Mouse (Mus musculus) lung, postnatal 36 days (tissue): ENCODE measurements around the gene Hist1h1d.
"Not testable (repeated sequence)": the region's sequence is repeated elsewhere in the genome, so short reads cannot be mapped to it uniquely, and the experiment has no call there.

Experiments
- DNase-seq: peaks from one replicate; pipeline ENCODE4 v3.0.0; 2022; ENCODE audit warnings: mixed read lengths

Gene Hist1h1d

DNA sequence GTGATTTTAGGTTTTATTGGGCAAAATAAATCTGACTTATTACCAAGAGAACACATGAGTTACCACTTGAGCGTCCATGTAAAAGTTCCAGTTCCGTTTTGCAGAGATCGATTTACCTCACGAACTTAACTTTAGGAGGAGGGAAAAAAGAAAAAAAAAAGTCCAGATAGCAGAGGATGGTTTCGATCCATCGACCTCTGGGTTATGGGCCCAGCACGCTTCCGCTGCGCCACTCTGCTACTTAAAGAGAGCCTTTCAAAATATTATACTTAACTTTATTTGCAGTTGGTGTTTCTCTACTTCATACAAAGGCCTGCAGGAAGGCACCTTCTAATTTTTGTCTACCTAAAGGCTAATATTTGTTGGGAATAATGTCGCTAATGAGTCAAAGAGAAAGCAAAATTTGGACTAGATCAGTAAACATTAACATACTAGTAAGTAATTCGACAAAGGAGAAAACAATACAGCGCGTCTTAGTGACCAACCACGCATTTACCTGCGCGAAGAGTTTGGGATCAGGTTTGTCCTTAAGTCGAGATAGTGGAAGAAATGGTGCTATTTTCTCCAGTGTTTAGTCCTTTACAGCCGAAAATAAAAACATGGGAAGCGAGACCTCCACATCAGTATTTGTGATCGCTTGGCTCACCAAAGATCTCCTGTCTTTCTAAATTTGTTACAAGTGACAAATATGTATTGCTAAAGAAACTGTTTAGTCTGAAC lies 22.7 kb upstream of the Hist1h1d start:
- DNase-seq = peak; percentile 84

DNA sequence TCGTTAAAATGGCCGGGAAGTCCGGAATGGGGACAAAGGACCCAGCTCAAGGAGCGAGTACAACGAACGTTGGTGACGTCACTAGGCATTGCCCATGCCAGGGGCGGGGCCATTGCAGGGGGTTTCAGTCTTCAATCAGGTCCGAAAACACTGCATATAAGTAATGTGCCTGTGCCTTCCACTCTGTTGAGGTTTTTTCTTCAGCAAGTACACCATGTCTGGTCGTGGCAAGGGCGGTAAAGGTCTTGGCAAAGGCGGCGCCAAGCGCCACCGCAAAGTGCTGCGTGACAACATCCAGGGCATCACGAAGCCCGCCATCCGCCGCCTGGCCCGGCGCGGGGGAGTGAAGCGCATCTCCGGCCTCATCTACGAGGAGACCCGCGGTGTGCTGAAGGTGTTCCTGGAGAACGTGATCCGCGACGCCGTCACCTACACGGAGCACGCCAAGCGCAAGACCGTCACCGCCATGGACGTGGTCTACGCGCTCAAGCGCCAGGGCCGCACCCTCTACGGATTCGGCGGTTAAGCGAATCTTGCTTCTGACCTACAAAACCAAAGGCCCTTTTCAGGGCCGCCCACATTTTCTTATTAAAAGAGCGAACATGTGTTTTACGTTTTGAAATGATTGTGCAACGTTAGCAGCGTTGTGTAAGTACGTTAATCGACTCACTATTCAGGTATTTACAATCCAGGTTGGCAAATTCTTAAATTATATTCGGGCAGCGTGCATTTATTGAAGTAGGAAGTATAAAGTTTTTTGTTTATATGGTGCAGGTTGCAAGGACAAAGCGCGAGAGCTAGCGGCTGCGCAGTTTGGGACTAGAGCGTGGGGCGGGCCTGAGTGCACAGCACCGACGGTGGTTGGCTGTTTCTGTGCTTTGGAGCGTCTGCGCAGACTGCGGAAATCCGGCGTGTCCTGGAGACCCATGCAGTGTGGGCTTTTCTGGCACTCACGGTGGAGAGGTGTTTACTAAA lies 21.9 kb upstream of the Hist1h1d start, which contains the start of gene Hist1h4h:
Gene Hist1h4h (plus strand): TSS at position 150 of the 975 bp plus-strand sequence.
- DNase-seq = peak; percentile 99

DNA sequence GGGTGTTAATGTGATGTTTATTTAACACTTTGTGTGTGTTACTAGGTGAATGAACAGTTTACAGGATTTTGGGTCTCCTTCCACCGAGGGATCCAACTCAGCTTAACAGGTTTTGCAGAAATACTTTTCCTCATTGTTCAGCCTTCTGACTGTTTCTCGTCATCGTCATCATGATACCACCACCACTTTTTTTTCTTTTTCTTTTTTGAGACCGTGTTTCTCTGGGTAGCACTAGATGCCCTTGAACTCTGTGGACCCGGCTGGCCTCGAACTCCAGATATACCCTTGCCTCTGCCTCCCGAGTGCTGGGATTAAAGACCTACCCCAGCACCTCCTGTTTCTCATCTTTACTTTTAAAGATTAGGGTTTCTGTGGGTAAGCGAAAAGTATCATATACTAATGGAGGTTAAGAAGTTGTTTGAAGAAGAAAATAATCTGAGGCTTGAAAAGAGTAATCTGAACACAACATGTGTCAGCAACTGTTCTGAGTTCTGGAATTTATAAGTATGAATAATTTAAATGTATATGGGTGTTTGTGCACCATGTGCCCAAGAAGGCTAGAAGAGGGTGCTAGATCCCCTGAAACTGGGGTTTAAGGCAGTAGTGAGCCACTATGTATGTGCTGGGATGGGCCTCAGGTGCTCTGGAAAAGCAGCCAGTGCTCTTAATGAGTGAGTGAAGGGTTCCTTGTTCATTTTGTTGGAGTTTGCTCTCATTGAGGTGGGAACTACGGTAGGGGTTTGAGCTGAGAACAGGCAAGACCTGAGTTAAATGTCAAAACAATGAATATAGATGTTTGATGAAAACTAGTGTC lies 20.6 kb upstream of the Hist1h1d start:
- no peak for DNase-seq

DNA sequence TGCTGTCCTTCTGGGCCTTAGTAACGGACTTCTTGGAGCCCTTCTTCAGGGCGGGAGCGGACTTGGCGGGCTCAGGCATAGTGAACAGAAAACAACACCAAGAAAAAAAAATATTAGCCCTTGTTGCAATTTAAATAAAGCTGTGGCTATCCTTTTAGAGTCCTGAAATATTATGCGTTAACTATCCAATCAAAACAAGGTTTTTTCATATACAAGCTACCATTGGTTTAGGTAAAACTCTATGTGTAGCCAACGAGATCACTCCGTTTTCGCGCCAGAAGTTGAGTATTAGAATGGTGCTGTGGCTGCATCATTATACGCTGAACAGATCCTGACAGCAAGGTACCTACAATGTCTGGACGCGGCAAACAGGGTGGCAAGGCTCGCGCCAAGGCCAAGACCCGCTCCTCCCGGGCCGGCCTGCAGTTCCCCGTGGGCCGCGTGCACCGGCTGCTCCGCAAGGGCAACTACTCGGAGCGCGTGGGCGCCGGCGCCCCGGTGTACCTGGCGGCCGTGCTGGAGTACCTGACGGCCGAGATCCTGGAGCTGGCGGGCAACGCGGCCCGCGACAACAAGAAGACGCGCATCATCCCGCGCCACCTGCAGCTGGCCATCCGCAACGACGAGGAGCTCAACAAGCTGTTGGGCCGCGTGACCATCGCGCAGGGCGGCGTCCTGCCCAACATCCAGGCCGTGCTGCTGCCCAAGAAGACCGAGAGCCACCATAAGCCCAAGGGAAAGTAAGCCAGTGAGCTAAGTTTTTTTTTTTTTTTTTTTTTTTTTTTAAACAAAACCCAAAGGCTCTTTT lies 19.3 kb upstream of the Hist1h1d start, which contains the start of gene Hist1h2af:
Gene Hist1h2af (plus strand): TSS at position 347 of the 808 bp plus-strand sequence.
- peak; percentile 83 for DNase-seq

DNA sequence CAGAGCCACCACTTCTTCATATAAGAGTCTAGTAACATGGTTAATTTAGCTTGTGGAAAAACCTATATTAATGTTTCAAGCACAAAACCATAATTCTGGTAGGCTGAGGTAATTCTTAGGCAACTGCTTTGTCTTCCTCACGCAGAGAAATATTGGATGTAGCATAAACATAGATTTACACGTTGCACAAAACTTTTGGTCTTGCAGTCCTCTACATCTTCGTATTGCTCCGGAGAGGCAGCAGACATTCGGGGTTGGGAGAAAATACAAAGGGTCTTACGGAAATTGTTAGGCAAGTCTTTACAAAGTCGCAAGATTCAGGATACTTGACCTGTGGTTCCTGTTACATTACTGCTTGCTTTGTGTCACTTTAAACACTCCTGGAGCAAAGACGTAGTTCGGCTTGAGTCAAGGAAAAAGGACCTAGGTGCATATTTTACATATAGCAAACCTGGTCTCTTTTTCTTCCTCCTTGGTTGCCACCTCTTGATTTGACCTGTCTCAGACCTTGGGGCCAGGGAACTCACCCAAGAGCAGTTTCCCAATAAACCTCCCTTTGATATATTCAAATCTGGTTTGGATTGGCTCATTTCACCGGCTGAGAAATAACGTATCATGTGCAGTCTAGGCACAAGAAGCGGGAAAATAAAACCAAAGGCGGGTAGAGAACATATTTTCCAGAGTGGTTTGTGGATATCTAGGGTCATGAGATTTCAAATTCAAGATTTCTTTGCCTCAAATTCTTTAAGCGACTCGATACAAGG lies 18.5 kb upstream of the Hist1h1d start:
- DNase-seq = no peak

DNA sequence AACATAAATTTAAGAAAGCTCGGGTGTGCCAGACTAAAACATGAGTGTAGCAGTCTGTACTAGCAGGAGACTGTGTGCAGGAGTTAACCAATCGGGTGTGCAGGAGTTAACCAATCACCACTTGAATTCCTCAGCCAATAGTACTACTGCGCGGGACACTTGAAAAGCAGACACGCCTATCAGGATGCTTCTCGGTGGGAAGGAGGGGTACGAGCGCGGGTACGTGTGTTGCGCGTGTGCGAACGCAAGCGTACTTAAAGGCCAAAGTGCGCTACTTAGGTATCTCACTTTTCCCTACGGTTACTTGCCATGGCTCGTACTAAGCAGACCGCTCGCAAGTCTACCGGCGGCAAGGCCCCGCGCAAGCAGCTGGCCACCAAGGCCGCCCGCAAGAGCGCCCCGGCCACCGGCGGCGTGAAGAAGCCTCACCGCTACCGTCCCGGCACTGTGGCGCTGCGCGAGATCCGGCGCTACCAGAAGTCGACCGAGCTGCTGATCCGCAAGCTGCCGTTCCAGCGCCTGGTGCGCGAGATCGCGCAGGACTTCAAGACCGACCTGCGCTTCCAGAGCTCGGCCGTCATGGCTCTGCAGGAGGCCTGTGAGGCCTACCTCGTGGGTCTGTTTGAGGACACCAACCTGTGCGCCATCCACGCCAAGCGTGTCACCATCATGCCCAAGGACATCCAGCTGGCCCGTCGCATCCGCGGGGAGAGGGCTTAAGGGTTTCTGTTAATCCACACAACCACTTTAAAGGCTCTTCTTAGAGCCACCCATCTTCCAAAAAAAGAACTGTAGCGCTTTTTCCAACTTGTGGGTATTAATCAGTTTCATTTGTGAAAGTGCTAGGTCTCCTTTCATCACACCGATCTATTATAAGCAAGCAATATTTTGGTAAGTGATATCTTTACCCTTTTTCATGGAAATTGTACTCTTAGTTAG lies 17.7 kb upstream of the Hist1h1d start, which contains the start of gene Hist1h3g:
Gene Hist1h3g (plus strand): TSS at position 286 of the 939 bp plus-strand sequence.
- peak; percentile 94 for DNase-seq

DNA sequence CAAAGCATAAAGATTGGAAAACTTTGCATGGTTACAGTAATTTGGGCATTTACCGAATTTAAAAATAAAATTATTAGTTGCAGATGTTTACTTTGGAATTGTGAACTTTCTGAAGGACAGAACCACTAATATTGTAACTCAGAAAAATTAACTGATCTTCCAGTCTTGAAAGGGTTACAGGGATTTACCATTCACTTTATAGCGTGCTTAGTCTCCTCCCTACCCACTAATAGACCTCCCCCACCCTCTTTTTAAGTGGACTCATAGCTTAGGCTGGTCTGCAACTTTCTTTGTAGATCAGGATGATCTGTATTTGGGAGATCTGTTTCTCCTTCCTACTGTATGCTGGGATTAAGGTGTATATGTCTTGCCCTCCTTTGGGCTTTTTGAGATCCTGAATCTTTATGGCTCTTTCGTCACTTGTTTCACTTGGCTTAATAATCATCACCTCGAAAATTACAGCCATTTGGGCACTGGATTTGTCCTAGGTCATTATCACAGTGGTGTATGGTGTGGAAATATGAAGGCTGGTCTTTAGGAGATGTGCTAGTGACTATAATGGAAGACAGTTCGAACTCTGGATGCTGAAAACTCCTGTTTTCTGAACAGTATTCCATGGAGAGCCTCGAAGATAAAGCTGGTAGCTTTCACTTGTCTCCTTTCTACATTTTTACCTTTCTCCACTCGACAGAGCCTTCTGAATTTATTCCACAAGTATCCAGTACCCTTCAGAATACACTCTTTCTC lies 16.8 kb upstream of the Hist1h1d start:
- DNase-seq = no peak

DNA sequence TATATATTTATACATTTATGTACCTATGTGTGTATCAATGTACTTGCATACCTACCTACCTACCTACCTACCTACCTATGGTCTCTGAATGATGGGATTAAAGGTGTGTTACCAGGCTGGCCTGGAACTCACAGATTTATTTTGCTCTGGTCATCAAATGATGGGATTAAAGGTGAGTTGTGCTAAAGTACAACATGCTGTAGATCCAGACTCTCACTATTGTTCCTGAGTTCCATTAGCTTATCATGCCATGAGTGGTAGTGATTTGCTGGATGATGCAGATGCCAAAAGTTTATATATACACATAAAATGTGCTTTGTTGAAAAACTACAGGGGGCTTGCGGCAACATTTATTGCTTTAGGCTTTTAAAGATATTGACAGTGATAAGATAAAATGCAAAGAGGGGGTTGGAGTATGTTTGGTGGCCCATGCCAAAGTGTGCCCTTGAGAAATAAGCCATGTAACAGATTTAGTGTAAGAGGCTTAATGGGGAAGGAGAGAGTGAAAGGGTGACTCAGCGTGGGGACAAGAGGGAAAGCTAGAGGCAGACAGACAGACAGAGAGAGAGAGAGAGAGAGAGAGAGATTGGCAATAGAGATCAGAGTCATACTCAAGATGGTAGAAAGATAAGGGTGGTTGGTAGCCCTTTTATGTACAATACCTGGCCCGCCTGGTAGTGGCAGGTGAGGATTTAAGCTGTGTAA lies 15.9 kb upstream of the Hist1h1d start:
- no peak for DNase-seq

DNA sequence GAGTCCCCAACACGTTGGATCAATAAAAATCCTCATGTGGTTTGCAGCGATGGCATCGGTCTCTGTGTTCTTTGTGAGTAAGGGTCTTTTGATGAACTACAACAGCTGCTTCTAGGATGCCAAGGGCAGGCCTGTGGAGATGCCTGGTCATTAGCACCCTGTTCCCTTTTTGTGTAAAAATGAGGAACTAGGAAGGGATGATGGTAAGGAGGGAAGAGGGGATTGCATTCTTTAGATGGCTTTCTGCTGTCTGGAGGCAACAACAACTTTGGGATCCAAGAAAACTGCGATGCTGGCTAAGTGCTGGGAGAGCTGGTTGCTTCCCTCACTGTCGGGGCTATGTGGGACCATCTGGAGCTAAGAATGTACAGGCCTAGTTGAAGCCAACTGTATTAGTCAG lies 14.8 kb upstream of the Hist1h1d start:
- no peak for DNase-seq

DNA sequence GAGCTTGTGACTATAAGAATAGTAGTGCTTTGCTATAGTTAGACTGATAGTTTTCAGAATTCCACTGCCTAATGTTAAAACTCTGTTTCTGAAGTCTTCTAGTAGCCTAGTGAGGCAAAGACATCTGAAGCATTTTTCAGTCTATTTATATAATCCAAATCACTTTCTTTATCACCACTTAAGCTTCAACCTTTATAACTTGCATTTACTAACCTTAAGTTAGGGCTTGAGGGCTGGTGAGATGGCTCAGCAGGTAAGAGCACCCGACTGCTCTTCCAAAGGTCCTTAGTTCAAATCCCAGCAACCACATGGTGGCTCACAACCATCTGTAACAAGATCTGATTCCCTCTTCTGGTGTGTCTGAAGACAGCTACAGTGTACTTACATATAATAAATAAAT lies 13.2 kb upstream of the Hist1h1d start:
- DNase-seq = not testable (repeated sequence)

DNA sequence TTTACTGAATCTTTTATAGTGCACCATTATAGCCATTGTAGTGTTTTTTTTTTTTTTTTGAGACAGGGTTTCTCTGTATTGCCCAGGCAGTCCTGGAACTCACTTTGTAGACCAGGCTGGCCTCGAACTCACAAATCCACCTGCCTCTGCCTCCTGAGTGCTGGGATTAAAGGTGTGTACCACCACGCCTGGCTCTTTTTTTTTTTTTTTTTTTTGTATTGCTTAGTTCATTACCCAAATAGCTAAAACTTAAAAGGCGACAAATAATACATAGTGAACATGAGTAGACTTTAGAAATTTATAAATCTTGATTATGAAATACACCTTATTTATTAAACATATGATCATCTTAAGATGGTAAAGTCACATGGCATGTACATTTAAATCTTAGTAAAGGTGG lies 11.6 kb upstream of the Hist1h1d start:
- no peak for DNase-seq

DNA sequence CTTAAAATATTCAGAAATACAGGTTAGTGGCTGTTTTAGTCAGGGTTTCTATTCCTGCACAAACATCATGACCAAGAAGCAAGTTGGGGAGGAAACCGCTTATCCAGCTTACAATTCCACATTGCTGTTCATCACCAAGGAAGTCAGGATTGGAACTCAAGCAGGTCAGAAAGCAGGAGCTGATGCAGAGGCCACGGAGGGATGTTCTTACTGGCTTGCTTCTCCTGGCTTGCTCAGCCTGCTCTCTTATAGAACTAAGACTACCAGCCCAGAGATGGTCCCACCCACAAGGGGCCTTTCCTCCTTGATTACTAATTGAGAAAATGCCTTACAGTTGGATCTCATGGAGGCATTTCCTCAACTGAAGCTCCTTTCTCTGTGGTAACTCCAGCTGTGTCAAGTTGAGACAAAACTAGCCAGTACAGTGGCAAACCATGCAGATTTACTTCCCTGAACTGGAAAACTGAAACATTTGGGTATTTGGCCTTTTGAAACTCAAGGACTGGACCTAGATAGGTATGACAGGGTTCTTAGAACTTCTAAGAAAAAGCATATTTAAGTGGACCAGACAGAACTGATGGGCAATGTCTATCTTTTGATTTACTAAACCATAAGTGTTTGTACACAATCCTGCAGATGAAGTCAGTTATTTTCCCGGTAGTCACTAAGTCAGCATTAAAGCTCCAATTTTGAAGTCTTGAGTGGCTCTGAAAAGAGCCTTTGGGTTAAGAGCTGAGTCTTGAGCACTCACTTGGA lies 10.7 kb upstream of the Hist1h1d start:
- DNase-seq = not testable (repeated sequence)

DNA sequence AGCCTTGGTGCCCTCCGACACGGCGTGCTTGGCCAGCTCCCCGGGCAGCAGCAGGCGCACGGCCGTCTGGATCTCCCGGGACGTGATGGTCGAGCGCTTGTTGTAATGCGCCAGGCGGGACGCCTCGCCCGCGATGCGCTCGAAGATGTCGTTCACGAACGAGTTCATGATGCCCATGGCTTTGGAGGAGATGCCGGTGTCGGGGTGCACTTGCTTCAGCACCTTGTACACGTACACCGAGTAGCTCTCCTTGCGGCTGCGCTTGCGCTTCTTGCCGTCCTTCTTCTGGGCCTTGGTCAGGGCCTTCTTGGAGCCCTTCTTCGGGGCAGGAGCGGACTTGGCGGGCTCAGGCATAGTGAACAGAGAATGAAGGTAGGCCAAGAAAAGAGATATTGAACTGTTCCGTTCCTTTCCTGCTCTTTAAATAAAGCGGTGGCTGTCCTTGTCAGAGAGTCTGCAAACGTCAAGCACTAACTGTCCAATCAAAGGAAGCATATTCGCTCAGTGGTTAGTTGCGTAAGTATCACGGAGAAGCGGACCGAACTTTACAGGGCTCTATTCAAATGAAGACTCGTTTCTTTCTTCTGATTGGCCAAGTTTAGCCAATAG lies 10.0 kb upstream of the Hist1h1d start, which contains the start of gene Hist1h2bh:
Gene Hist1h2bh (minus strand): TSS at position 394 of the 609 bp plus-strand sequence.
- DNase-seq = peak; percentile 93

DNA sequence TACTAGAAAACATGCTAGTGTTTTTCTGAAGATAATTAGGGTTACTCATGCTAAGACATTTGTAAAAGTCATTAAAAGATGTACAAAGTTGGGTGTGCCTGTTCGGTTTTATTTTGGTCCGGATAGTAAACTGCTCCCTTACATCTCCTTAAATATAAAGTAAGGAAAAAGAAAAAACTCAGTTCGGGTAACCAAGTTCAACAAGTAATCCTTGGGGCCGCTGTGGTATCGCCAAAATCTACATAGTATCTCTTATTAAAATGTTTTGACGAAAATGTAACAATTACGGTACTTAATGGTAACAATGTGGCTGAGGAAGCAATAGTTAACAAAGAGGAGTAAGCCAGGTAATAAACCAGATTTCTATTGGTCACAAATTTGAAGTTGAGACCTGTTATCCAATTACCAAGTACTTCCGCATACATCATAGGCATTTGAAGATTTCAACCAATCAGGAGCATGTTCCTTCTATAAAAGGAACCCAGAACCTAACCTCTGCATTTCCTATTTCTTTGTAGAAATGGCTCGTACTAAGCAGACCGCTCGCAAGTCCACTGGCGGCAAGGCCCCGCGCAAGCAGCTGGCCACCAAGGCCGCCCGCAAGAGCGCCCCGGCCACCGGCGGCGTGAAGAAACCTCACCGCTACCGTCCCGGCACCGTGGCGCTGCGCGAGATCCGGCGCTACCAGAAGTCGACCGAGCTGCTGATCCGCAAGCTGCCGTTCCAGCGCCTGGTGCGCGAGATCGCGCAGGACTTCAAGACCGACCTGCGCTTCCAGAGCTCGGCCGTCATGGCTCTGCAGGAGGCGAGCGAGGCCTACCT lies 8.9 kb upstream of the Hist1h1d start, which contains the start of gene Hist1h3f:
Gene Hist1h3f (plus strand): TSS at position 88 of the 822 bp plus-strand sequence.
- peak; percentile 91 for DNase-seq

DNA sequence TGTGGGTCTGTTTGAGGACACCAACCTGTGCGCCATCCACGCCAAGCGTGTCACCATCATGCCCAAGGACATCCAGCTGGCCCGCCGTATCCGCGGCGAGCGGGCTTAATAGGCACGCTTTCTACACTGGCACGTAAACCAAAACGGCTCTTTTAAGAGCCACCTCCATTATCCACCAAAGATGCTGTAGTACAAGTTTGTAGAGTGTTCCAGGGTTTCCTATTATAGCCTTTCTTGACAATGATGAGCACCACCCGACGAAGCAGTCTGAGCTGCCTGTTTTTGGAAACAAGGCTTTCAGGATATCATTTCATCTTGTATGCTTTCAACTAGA lies 8.3 kb upstream of the Hist1h1d start:
- not testable (repeated sequence) for DNase-seq

DNA sequence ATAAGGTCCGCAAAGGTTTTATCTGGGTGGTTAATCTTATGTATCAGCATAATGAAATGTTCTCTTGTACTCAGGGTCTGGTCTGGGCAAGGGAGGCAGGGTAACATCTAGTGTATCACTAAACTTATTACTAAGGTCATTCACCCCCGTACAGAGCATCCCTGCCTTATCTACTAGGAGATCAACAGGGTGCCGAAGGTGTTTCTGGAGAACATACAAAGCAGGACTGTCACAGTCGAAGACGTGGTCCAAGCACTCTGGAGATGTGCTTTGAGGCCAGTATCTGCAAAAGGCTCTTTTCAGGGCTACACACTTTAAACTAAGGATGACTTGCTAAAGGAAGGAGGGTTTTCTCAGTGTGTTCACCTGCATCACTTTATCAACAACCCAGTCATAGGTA lies 6.4 kb upstream of the Hist1h1d start:
- no peak for DNase-seq
